Mouse (Mus musculus): ENCODE results near the gene Lama2.

Gene Lama2

DNA sequence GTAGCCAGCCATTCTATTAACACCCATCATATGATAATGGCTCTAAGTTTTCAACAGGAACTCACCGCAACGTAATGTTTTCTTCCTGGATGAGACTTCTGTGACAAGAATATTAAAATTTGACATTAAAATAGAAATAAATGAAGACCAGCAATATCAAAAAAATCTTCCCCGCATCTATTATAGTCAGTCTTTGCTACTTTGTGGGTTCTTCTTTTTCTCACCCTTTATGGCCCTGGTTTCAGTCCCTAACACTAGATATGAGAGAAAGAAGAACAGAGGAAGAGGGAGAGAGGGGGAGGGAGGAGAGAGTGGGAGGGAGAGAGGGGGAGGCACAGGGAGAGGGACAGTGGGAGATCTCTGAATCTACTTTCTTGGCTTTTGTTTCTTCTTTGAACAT, at the start of gene Lama2:
TSS of gene Lama2 (minus strand) at position 101 of the 400 bp plus-strand sequence.
- no peaks in the 10 kb centered on the region for H3K36me3 ChIP-seq (ENCODE audit: control insufficient read depth, insufficient read depth, low read length, poor library complexity, severe bottlenecking)
- no peak for DNase-seq (ENCODE audit: low read depth, low spot score)
- H3K27me3 ChIP-seq (ENCODE audit: control insufficient read depth, insufficient read depth, low read length, poor library complexity, severe bottlenecking) = no peaks in the 10 kb centered on the region

DNA sequence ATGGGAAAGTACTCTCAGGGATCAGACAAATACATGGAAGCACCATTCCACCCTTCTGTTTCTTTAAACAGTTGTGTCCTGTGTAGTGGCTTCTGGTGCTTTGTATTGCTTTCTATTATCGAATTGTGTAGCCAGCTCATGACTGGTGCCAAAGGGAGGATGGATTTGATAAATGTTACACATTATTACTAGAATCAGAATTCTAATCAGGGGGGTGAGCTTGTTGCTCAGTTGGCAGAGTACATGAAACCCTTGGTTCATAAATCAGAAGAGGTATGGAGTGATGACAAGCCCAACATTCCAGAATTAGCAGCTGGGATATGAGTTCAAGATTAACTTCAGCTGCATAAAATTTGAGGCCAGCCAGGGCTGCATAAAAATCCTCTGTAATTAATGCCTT, 44.8 kb upstream of the Lama2 start:
- no peak for DNase-seq (ENCODE audit: low read depth, low spot score)
- Histone ChIP-seq H3K36me3 (ENCODE audit: control insufficient read depth, insufficient read depth, low read length, poor library complexity, severe bottlenecking) (no peaks in the 10 kb centered on the region), H3K27me3 (ENCODE audit: control insufficient read depth, insufficient read depth, low read length, poor library complexity, severe bottlenecking) (no peaks in the 10 kb centered on the region)

DNA sequence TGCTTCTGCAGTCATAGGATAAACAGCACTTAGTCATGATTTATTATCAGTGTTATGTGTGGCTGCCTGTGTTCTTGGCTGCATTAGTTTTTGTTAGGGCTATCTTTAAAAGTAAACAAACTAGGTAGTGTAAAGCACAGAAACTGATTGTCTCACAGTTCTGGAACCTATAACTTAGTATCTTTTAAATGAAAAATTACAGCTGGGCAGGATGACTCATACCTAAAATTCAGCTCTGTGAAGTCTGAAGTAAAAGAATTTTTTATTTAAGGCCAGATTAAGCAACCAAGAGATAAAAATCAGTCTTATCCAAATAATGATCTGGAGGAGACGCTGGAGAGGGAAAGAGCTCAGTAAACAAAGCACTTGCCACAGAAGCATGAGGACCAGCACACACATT, 43.8 kb upstream of the Lama2 start:
- Histone ChIP-seq H3K27me3 (ENCODE audit: control insufficient read depth, insufficient read depth, low read length, poor library complexity, severe bottlenecking) (no peaks in the 10 kb centered on the region), H3K36me3 (ENCODE audit: control insufficient read depth, insufficient read depth, low read length, poor library complexity, severe bottlenecking) (no peaks in the 10 kb centered on the region)
- DNase-seq (ENCODE audit: low read depth, low spot score) = no peak

DNA sequence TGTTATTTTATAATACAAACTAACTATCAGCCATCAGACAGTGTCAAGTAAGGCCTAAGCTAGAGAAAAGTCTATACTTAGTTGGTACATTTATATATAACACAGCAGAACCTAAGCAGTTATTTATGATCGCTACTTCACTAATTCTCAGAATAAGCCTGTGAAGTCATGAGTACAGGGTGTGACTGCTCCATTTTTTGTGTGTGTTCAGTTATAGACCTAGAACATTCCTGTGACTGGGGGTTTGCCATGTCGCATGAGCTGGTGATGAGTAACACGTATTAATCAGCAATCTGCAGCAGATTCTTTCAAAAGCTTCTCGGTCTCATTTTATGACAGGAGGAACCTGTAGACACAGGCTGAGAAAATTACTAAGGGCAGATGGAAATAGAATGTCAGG, 34.6 kb upstream of the Lama2 start:
- no peak for DNase-seq (ENCODE audit: low read depth, low spot score)
- no peaks in the 10 kb centered on the region for H3K36me3 ChIP-seq (ENCODE audit: control insufficient read depth, insufficient read depth, low read length, poor library complexity, severe bottlenecking)
- no peaks in the 10 kb centered on the region for H3K27me3 ChIP-seq (ENCODE audit: control insufficient read depth, insufficient read depth, low read length, poor library complexity, severe bottlenecking)

DNA sequence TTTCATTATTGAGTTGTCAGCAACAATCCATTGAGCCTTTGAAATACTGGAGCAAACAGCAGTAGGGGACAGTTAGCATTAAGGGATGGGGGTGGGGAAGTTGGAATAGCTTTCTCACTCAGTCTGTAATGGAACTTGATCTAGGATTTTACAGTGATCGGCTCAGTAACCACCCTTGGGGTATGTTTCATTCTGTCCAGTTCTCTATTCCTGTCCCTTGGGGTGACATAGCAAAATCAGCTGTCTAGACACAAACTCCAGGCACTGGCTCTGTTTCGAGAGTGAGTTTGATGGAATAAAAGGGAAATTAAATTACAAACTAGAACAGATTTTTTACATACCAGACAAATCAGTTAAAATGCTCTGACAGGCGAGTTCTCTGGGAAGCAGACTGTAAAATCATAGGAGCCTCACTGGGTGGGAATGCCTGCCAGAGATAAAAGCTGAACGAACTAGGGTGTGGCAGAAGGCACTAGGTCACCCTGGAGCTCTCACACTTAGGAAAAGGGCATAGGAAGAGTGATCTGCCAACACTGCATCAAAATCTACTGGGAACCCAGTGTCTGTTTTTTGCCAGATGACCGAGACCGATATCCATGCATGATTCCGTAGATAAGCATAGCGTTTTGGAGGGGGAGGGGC, 33.3 kb upstream of the Lama2 start:
- no peaks in the 10 kb centered on the region for H3K36me3 ChIP-seq (ENCODE audit: control insufficient read depth, insufficient read depth, low read length, poor library complexity, severe bottlenecking)
- DNase-seq (ENCODE audit: low read depth, low spot score) = no peak
- no peaks in the 10 kb centered on the region for H3K27me3 ChIP-seq (ENCODE audit: control insufficient read depth, insufficient read depth, low read length, poor library complexity, severe bottlenecking)

DNA sequence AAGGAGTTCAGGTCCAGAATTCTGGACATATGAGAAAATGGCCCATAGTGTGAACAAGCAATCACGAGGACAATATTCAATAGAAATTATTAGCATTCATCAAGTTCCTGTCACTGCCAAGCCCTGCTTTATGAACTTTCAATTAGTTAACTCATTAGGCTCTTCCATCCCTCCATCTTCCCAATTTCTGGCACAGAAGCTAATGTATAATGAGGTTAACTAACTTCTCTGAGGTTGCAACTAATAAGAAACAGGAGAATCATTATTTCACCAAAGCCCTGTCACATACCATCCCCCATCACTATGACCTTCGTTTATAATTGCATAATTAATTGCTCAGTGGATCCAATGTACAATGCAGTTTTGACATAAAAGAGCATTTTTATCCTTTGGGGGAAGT, 16.2 kb upstream of the Lama2 start:
- no peaks in the 10 kb centered on the region for H3K27me3 ChIP-seq (ENCODE audit: control insufficient read depth, insufficient read depth, low read length, poor library complexity, severe bottlenecking)
- H3K36me3 ChIP-seq (ENCODE audit: control insufficient read depth, insufficient read depth, low read length, poor library complexity, severe bottlenecking) = no peaks in the 10 kb centered on the region
- DNase-seq (ENCODE audit: low read depth, low spot score) = no peak

DNA sequence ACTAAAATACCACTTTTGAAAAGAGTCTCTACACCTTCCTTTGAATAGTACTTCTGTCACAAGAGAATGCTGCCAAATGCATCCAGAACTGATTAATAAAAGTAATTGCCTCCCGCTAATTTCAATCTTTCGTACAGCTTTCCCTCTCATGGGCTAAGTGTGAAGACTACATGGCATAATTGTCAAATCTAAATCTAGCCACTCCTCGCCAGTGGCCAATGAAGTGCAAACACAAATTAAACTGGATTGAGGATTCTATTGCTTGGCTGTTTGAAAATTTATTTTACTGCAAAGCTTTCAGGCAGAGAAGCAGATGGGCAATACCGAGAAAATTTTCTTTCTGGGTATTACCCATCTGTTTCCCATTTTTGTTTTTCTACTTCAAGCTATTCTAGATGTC, 11.4 kb upstream of the Lama2 start:
- H3K36me3 ChIP-seq (ENCODE audit: control insufficient read depth, insufficient read depth, low read length, poor library complexity, severe bottlenecking) = no peaks in the 10 kb centered on the region
- H3K27me3 ChIP-seq (ENCODE audit: control insufficient read depth, insufficient read depth, low read length, poor library complexity, severe bottlenecking) = no peaks in the 10 kb centered on the region
- no peak for DNase-seq (ENCODE audit: low read depth, low spot score)

DNA sequence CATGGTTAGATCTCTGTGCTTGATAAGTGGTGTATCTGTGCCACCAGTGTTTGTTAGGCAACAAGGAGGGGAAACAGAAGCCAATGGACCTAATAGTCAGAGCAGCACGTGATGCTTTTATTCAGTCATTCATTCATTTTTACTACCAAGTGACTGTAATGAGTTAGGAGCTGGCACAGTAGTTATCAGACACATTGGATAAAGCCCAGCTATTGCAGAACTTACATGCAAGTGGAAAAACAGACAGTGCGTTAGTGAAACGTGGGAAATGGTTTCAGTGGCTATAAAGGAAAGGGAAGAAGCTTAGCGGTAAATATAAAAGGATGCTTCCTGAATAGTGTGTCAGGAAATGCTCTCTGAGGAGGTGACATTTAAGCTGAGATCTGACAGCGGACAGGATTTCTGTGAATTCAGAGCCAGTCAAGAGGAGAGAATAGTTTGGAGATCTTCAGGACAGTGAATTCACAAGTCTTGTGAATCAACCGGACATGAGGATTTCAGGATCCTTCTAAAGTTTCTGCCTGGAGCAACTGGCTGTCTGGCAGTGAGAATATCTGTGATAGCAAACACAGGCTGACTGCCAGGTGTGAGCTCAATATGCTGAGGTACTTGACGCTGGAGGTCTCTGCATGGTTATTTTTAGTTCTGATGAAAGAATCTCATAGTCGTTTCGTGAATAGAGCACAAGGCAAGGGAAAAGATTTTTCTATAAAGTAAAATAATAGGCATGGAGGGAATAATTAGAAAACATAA, 2.3 kb upstream of the Lama2 start:
- H3K27me3 ChIP-seq (ENCODE audit: control insufficient read depth, insufficient read depth, low read length, poor library complexity, severe bottlenecking) = no peaks in the 10 kb centered on the region
- DNase-seq (ENCODE audit: low read depth, low spot score) = no peak
- H3K36me3 ChIP-seq (ENCODE audit: control insufficient read depth, insufficient read depth, low read length, poor library complexity, severe bottlenecking) = no peaks in the 10 kb centered on the region

DNA sequence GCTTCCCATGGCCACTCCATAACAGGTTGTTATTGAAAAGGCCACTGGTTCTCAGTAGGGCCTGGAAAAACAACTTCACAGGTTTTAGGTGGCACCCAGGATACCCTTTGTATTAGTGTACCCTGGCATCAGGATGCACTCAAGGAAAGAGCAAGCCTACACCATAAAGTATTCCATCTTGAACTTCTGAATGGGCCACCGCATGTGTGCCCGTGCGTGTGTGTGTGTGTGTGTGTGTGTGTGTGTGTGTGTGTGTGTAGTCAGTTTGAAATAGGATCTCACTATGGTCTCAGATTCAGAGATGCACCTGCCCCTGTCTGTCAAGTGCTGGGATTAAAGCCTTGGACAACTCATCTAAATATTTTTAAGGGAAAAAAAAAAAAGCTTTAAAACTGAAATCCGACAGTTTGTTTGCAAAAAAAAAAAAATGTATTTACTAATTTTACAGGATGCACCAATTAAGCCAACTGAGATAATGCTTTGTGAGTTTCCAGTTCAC, 2.0 kb downstream of the Lama2 start:
- no peak for DNase-seq (ENCODE audit: low read depth, low spot score)

DNA sequence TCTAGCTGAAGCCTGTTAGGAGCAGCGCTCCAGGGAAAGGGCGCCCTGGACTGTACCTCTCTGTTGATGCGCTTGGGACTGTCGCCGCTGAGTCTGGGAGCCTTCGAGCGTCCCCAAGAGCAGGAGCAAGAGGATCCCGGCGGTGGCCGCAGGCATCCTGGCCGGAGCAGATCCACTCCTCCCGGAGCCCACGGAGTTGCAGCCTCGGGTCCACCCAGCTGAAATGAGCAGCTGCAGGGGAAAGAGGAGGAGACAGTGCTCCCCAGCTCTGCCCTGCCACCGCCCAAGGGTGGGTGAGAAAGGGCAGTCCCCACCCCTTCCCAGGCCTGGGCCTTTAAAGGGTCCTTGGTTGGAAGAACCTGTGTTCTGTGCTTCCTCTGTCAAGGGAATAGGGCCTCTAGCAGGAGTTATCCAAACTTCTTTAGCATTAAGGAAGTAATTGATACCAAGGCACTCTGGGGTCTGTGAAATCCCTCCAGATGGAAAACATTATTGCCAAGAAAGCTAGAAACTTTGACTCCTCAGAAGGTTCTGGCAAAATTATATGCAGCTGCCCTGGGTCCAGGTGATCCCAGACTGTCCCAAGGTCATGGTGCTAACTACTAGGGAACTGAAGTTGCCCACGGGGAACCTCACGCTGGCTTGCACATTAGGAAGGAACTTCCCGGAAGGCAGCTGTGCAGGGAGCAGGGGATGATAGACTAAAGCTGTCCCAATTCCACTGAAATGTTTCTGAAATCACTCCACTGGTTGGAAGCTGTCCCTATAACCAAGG, 2.7 kb downstream of the Lama2 start:
- no peak for DNase-seq (ENCODE audit: low read depth, low spot score)
- Histone ChIP-seq H3K27me3 (ENCODE audit: control insufficient read depth, insufficient read depth, low read length, poor library complexity, severe bottlenecking) (no peaks in the 10 kb centered on the region), H3K36me3 (ENCODE audit: control insufficient read depth, insufficient read depth, low read length, poor library complexity, severe bottlenecking) (no peaks in the 10 kb centered on the region)

More for the DNA sequence above, 2.0 kb downstream of the Lama2 start:
- no peaks in the 10 kb centered on the region for H3K36me3 ChIP-seq (ENCODE audit: control insufficient read depth, insufficient read depth, low read length, poor library complexity, severe bottlenecking)
- H3K27me3 ChIP-seq (ENCODE audit: control insufficient read depth, insufficient read depth, low read length, poor library complexity, severe bottlenecking) = no peaks in the 10 kb centered on the region

DNA sequence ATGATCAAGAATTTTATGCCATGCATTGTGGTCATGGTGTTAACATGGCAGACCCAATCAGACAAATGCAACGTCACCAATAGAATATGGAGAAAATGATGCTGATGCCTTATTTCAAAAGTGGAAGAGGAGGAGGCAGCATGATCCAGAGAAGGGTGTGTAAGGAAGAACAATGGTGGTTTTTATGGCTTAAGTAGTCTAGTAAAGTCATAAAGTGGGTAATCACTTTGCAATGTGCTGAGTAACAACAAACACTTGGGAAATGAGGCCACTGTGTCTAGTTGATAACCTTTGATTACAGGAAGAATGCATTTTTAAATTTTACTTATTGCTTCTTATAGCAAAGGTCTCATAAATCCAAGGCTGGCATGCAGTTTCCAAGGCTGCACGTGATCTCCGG, 23.9 kb downstream of the Lama2 start:
- no peaks in the 10 kb centered on the region for H3K27me3 ChIP-seq (ENCODE audit: control insufficient read depth, insufficient read depth, low read length, poor library complexity, severe bottlenecking)
- H3K36me3 ChIP-seq (ENCODE audit: control insufficient read depth, insufficient read depth, low read length, poor library complexity, severe bottlenecking) = no peaks in the 10 kb centered on the region
- DNase-seq (ENCODE audit: low read depth, low spot score) = no peak

DNA sequence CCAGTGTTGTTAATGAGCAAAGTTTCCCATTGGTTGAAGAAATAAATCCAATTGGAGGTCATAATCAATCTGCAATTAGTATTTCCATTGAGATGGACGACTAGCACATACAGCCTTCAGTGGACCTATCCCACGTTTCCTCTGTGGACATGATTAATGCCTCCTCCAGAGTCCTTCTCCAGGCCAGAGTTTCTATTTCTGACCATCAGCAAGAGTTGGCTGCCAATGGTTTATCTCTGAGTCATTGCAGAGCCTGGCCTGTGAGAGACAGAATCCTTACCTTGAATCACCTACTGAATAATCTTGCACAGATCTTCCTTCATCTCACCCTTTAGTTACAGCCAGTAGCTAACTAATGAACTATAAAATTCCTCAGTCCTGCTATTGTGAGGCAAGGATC, 86.3 kb downstream of the Lama2 start:
- H3K27me3 ChIP-seq (ENCODE audit: control insufficient read depth, insufficient read depth, low read length, poor library complexity, severe bottlenecking) = no peaks in the 10 kb centered on the region
- H3K36me3 ChIP-seq (ENCODE audit: control insufficient read depth, insufficient read depth, low read length, poor library complexity, severe bottlenecking) = no peaks in the 10 kb centered on the region
- DNase-seq (ENCODE audit: low read depth, low spot score) = no peak

DNA sequence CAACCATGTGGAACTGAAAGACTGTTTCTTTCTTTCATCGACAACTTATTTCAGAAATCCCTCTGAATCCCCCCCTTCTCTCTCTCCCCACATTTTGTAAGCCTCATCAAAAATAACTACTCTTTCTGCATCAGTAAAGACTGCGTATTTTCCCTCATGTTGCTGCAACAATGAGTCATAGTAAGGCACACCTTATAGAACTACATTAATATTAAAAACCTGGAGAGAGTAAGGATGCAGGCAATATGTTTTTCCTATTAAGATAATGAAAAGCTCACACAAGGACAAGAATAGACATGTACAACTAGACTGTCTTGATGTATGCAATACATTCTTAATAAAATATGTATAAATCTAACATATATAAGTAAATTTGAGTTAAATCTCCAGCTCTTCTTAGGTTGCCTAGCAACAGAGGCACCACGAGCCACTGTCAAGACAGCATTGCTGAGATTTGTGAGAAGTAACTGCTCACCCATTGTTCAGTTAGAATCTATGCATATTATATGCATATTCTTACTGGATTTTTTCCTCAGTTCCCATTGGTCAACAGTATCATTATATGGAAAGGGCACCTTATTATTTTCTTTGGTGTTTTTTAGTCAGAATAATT, 110.6 kb downstream of the Lama2 start:
- DNase-seq (ENCODE audit: low read depth, low spot score) = no peak
- no peaks in the 10 kb centered on the region for H3K36me3 ChIP-seq (ENCODE audit: control insufficient read depth, insufficient read depth, low read length, poor library complexity, severe bottlenecking)
- no peaks in the 10 kb centered on the region for H3K27me3 ChIP-seq (ENCODE audit: control insufficient read depth, insufficient read depth, low read length, poor library complexity, severe bottlenecking)

DNA sequence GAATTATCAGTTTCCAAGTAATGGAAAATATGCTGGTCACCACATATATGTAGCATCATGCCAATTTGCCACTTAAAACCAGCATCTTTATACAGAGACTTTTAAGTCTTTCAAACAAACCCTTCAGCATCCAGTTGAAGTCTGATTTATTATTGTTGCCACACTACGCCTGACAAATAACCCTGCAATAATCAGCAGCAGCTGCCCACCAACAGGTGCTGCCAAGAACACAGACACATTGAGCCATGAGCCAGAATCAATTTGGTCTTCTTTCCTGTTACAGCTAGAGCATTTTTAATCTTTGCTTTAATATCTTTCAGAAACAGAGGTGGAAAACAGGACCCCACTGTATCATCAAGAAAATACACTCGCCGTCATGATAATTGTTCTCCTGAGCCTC, 118.7 kb downstream of the Lama2 start:
- DNase-seq (ENCODE audit: low read depth, low spot score) = no peak
- H3K36me3 ChIP-seq (ENCODE audit: control insufficient read depth, insufficient read depth, low read length, poor library complexity, severe bottlenecking) = no peaks in the 10 kb centered on the region
- H3K27me3 ChIP-seq (ENCODE audit: control insufficient read depth, insufficient read depth, low read length, poor library complexity, severe bottlenecking) = no peaks in the 10 kb centered on the region

DNA sequence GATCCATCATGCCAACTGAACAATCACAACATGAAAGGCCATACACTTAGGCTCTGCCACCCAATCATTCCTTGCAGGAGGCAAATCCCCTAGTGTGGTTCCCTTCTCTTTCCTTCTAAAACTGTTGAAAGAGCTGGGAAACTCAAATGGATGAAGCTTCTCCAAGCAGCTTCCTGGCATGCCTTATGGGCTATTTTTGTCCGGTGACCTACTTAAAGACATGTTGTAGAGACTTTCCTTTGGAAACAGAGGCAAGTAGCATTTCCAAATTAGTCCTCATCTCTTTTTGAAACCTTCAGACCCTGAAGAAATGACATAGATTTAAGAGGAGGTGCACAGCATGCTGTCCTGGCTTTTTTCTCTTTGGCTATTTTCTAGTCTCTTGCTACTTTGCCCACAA, 131.1 kb downstream of the Lama2 start:
- no peaks in the 10 kb centered on the region for H3K27me3 ChIP-seq (ENCODE audit: control insufficient read depth, insufficient read depth, low read length, poor library complexity, severe bottlenecking)
- no peak for DNase-seq (ENCODE audit: low read depth, low spot score)

More for the DNA sequence above, 131.1 kb downstream of the Lama2 start:
- no peaks in the 10 kb centered on the region for H3K36me3 ChIP-seq (ENCODE audit: control insufficient read depth, insufficient read depth, low read length, poor library complexity, severe bottlenecking)
